Mouse (Mus musculus) forebrain, embryonic 14.5 days (tissue): Measurements from ENCODE around the gene Rsph1. TPM values are rescaled to one million over a fixed set of nuclear protein-coding genes. Genes with fewer than 3 reads are reported as not detected.

Experiments
- ATAC-seq: fragments of 200-750 bp; cut with Nextera tagmentation; 2 replicates; pipeline ENCODE4 v1.8.0; 2017; ENCODE audit warnings: mild to moderate bottlenecking, moderate library complexity
- DNase-seq: peaks from one replicate; pipeline ENCODE4 v3.0.0-alpha.2; 2015; ENCODE audit warnings: low spot score
- H3K27ac ChIP-seq: fragments of 300-500 bp; sonication (generic); 2 replicates; pipeline ENCODE4 v1.5.1; 2014; ENCODE audit warnings: low read depth, mild to moderate bottlenecking, control low read depth, low read length, moderate library complexity
- H3K27me3 ChIP-seq: fragments of 300-500 bp; sonication (generic); replicated peaks from 2 replicates; pipeline ENCODE4 v1.6.1; 2014; ENCODE audit warnings: low read length, control low read depth, mixed read lengths; ENCODE audit not compliant: control insufficient read depth, insufficient read depth
- H3K36me3 ChIP-seq: fragments of 300-500 bp; sonication (generic); 2 replicates; pipeline ENCODE4 v1.6.1; 2014; ENCODE audit warnings: low read length, control low read depth; ENCODE audit not compliant: control insufficient read depth, insufficient read depth
- H3K4me1 ChIP-seq: fragments of 300-500 bp; sonication (generic); 2 replicates; pipeline ENCODE4 v1.6.1; 2014; ENCODE audit warnings: antibody characterized with exemption, low read length, control low read depth; ENCODE audit not compliant: control insufficient read depth, insufficient read depth
- H3K4me2 ChIP-seq: fragments of 300-500 bp; sonication (generic); 2 replicates; pipeline ENCODE4 v1.6.1; 2014; ENCODE audit warnings: mild to moderate bottlenecking, control low read depth, low read length
- H3K4me3 ChIP-seq: fragments of 300-500 bp; sonication (generic); 2 replicates; pipeline ENCODE4 v1.5.1; 2014; ENCODE audit warnings: low read depth, low read length, control low read depth
- H3K9ac ChIP-seq: fragments of 300-500 bp; sonication (generic); 2 replicates; pipeline ENCODE4 v1.6.1; 2014; ENCODE audit warnings: mild to moderate bottlenecking, low read length, control low read depth, moderate library complexity
- H3K9me3 ChIP-seq: fragments of 300-500 bp; sonication (generic); replicated peaks from 2 replicates; pipeline ENCODE4 v1.6.1; 2016; ENCODE audit warnings: low read length, control low read depth, mixed read lengths; ENCODE audit not compliant: control insufficient read depth
- WGBS: fragments of 180-500 bp; shearing (Covaris S2); extraction: QIAGEN DNeasy Blood & Tissue Kit; methylation state at CpG from one replicate; pipeline ENCODE4 v1.1.7; 2014; 5-methylcytosine and 5-hydroxymethylcytosine counted together
- polyA plus RNA-seq: library from polyadenylated mRNA; unstranded; fragments of >200 nt; fragmentation: Nextera tagmentation; extraction: Ambion mirVana; gene quantifications from 2 replicates; pipeline ENCODE4 v1.2.1, GENCODE M21; 2014

The Rsph1 gene
- polyA plus RNA-seq, 1 experiment from 2014 or later = 2.9 TPM

- no peaks in the 10 kb centered on the region for H3K36me3 ChIP-seq
- DNase-seq (no peak), ATAC-seq (no peak)
- H3K27ac ChIP-seq = no peak overlapping the region
- no peaks in the 10 kb centered on the region; the same call in 1 of the 2 replicates for H3K4me1 ChIP-seq
- H3K9ac ChIP-seq = no peak overlapping the region
- H3K9me3 ChIP-seq = no peaks in the 10 kb centered on the region
- 63% methylated on average over 2 of the region's 2 CpGs for WGBS
- H3K27me3 ChIP-seq = no peaks in the 10 kb centered on the region
- no peak overlapping the region for H3K4me2 ChIP-seq
- no peak overlapping the region for H3K4me3 ChIP-seq
These were observed 8.7 kb upstream of the Rsph1 start for GRCm38 (mm10) chr17:31285867-31286266.

DNA sequence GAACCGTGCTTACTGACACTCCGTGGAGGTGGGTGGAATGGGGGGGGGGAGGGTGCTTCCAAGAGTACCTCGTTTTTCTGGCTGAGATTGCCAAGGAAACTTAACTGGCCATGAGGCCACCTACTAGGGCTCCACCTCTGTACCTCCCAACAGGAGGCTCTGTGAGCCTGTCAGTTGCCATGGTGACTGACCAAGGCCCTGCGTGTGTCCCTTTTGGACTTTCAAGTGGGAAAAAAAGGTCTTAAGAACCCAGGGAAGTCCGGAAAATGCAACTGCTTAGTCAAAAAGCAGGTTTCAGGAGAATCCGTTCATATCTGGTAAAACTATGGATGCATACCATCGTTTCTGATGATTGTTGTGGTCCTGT, 5.5 kb upstream of the Rsph1 start:
- DNase-seq (peak; percentile 35), ATAC-seq (no peak)
- Histone ChIP-seq H3K27ac (no peak overlapping the region), H3K4me3 (no peak overlapping the region), H3K9me3 (no peaks in the 10 kb centered on the region), H3K4me1 (peaks cover 2% of the 10 kb centered on the region; the same call in 1 of the 2 replicates), H3K9ac (no peak overlapping the region), H3K27me3 (no peaks in the 10 kb centered on the region), H3K36me3 (no peaks in the 10 kb centered on the region), H3K4me2 (no peak overlapping the region)
- 8% methylated on average over 7 of the region's 7 CpGs for WGBS

GRCm38 (mm10) chr17:31281830-31282686, 4.9 kb upstream of the Rsph1 start:
- H3K9ac ChIP-seq = no peak overlapping the region
- H3K4me3 ChIP-seq = no peak overlapping the region
- H3K36me3 ChIP-seq = no peaks in the 10 kb centered on the region
- no peak overlapping the region for H3K27ac ChIP-seq
- 38% methylated on average over 19 of the region's 19 CpGs for WGBS
- H3K4me1 ChIP-seq = peaks cover 4% of the 10 kb centered on the region; the same call in 1 of the 2 replicates
- DNase-seq (peak; percentile 46), ATAC-seq (no peak)
- no peak overlapping the region for H3K4me2 ChIP-seq
- H3K27me3 ChIP-seq = no peaks in the 10 kb centered on the region
- no peaks in the 10 kb centered on the region for H3K9me3 ChIP-seq

- DNase-seq = no peak
These were observed 3.1 kb upstream of the Rsph1 start for GRCm38 (mm10) chr17:31280269-31280668.

GRCm38 (mm10) chr17:31279541-31279940, 2.4 kb upstream of the Rsph1 start:
- Histone ChIP-seq H3K27me3 (no peaks in the 10 kb centered on the region), H3K9me3 (no peaks in the 10 kb centered on the region), H3K9ac (no peak overlapping the region), H3K4me3 (no peak overlapping the region), H3K4me2 (no peak overlapping the region), H3K4me1 (peaks cover 4% of the 10 kb centered on the region; the same call in 1 of the 2 replicates), H3K36me3 (no peaks in the 10 kb centered on the region), H3K27ac (no peak overlapping the region)
- DNase-seq (no peak), ATAC-seq (no peak)
- 91% methylated on average over 9 of the region's 9 CpGs for WGBS

More at GRCm38 (mm10) chr17:31280269-31280668, 3.1 kb upstream of the Rsph1 start:
- no peaks in the 10 kb centered on the region for H3K9me3 ChIP-seq
- no peak overlapping the region for H3K4me3 ChIP-seq
- no peak overlapping the region for H3K27ac ChIP-seq
- H3K4me1 ChIP-seq = peaks cover 4% of the 10 kb centered on the region; the same call in 1 of the 2 replicates
- no peaks in the 10 kb centered on the region for H3K36me3 ChIP-seq
- no peak for ATAC-seq
- no peak overlapping the region for H3K9ac ChIP-seq
- no peaks in the 10 kb centered on the region for H3K27me3 ChIP-seq
- H3K4me2 ChIP-seq = no peak overlapping the region
- 84% methylated on average over 6 of the region's 6 CpGs for WGBS

DNA sequence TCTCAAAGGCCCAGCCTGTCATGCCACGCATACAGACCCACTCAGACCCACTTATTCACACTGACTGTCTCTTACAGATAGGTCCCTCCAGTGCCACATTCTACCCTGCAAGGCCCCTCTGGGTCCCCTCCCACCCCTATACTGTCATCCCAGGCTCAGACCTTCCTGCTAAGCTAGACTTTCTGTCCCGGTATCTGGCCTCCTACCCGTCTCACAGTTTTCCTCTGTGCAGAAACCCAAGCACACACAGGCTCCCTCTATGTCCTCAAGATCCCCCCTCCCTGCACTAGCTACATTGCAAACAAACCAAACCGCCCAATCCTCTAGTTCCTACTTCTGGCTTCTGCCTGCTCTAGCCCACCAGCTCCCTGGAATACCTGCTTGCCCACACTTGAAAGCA, 748 bp upstream of the Rsph1 start:
- DNase-seq (no peak), ATAC-seq (no peak)
- WGBS = 81% methylated on average over 4 of the region's 4 CpGs
- Histone ChIP-seq H3K36me3 (no peaks in the 10 kb centered on the region), H3K4me2 (no peak overlapping the region), H3K27me3 (no peaks in the 10 kb centered on the region), H3K9me3 (no peaks in the 10 kb centered on the region), H3K9ac (no peak overlapping the region), H3K4me1 (peaks cover 4% of the 10 kb centered on the region; the same call in 1 of the 2 replicates), H3K27ac (no peak overlapping the region), H3K4me3 (no peak overlapping the region)

DNA sequence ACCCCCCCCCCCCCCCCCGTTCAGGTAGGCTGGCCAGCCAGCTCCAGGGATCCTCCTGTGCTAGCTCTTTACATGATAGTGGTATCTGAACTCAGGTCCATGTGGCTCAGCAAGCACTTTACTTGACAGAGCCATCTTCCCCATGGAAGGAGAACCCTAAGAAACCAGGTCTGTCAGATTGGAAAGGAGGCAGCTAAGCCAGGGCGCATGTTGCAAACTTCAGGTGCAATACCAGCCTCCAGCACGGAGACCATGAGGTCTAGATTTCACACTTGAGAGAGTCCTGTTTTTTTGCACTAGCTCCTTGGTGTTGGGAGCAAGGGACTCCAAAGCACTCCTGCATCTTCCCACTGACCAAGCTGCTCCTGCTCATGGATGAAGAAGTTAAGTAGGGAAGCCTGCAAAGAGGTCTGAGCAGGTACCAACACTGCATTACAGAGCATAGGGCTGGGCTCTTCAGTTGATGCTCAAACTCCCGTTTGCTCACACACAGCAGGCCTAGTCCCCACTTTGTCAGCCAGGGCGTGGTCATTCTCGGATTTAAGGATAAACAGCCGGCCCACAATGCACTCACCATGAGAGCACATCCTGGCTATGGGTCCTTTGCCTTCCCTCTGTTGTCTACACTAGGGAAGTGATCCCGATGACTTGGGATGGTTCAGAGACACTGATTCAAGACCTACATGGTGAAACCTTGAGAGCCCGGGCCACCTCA, 819 bp downstream of the Rsph1 start:
- Histone ChIP-seq H3K4me1 (0 out of 2 replicates have a peak, but pooled peaks cover 4% of the 10 kb centered on the region), H3K27me3 (no peaks in the 10 kb centered on the region), H3K9ac (no peak overlapping the region), H3K4me3 (peak overlapping the region; percentile 32), H3K4me2 (peak overlapping the region; percentile 63), H3K36me3 (no peaks in the 10 kb centered on the region), H3K27ac (no peak overlapping the region), H3K9me3 (no peaks in the 10 kb centered on the region)
- ATAC-seq (no peak; the same call in 1 of the 2 replicates), DNase-seq (no peak)
- WGBS = 22% methylated on average over 9 of the region's 9 CpGs

DNA sequence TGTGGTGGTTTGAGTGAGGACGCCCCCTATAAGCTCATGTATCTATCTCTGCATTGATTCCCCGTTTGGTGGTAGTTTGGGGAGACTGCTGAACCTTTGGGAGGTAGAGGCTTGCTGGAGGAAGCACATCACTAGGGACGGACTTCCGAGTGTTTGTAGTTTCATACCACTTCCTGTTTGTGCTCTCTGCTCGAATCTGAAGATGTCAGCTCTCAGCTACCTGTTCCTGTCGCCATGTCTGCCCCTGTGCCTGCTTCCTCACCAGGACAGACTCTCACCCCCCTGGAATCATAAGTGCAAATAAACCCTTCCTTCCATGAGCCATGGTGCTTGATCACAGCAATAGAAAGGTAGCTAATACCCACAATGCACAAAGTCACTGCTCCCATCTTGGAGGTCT, 2.0 kb downstream of the Rsph1 start:
- H3K27ac ChIP-seq = no peak overlapping the region
- ATAC-seq (no peak), DNase-seq (no peak)
- no peaks in the 10 kb centered on the region for H3K36me3 ChIP-seq
- H3K4me1 ChIP-seq = 0 out of 2 replicates have a peak, but pooled peaks cover 4% of the 10 kb centered on the region
- H3K4me3 ChIP-seq = no peak overlapping the region
- WGBS = 80% methylated on average over 6 of the region's 6 CpGs
- H3K27me3 ChIP-seq = no peaks in the 10 kb centered on the region
- H3K9me3 ChIP-seq = no peaks in the 10 kb centered on the region
- no peak overlapping the region for H3K4me2 ChIP-seq
- H3K9ac ChIP-seq = no peak overlapping the region

DNA sequence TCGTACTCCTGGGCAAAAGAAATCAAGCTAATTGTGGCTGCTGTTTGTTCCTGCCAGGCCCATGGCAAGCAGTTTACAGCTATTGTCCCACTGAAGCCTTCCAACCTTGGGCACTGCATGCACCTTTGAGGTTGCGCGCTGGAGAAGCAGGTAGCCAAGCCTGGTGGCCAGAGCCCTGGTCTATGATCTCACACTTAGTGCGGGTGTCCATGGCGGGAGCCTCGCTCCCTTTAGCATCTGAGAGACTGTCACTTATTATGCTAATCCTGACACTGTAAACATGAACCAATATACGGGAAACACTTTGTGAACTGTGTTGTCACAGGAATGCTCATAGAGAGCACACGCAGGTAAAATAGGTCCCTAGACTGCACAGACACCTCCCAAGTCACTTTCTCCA, 3.6 kb downstream of the Rsph1 start:
- Histone ChIP-seq H3K4me3 (no peak overlapping the region), H3K27ac (no peak overlapping the region), H3K27me3 (no peaks in the 10 kb centered on the region), H3K9me3 (no peaks in the 10 kb centered on the region), H3K36me3 (no peaks in the 10 kb centered on the region), H3K9ac (no peak overlapping the region), H3K4me1 (0 out of 2 replicates have a peak, but pooled peaks cover 4% of the 10 kb centered on the region), H3K4me2 (no peak overlapping the region)
- ATAC-seq (no peak), DNase-seq (no peak)
- 87% methylated on average over 8 of the region's 8 CpGs for WGBS
